Mouse (Mus musculus): ENCODE data around the gene Rassf10.
A peak's percentile ranks its signal among the peaks of the same experiment; 100 is the strongest.
"Not testable (repeated sequence)": the region's sequence is repeated elsewhere in the genome, so short reads cannot be mapped to it uniquely, and the experiment has no call there.

Gene Rassf10

GRCm38 (mm10) chr7:112953777-112954291, at the start of gene Rassf10:
TSS of gene Rassf10 (plus strand) at chr7:112953962.
- peak; percentile 87 for DNase-seq

GRCm38 (mm10) chr7:112906848-112907247, 46.9 kb upstream of the Rassf10 start:
- DNase-seq = no peak

GRCm38 (mm10) chr7:112907468-112907867, 46.3 kb upstream of the Rassf10 start:
- no peak for DNase-seq

GRCm38 (mm10) chr7:112909164-112909563, 44.6 kb upstream of the Rassf10 start:
- DNase-seq = no peak

GRCm38 (mm10) chr7:112912969-112913368, 40.8 kb upstream of the Rassf10 start:
- no peak for DNase-seq

- DNase-seq = no peak
These were observed 38.2 kb upstream of the Rassf10 start for GRCm38 (mm10) chr7:112915571-112915970.

GRCm38 (mm10) chr7:112917613-112918278, 36.0 kb upstream of the Rassf10 start:
- no peak for DNase-seq

- no peak for DNase-seq
These were observed 35.3 kb upstream of the Rassf10 start for GRCm38 (mm10) chr7:112918279-112918991.

- DNase-seq = peak; percentile 63
These were observed 33.9 kb upstream of the Rassf10 start for GRCm38 (mm10) chr7:112919845-112920244.

GRCm38 (mm10) chr7:112922801-112923200, 31.0 kb upstream of the Rassf10 start:
- no peak for DNase-seq

- DNase-seq = no peak
These were observed 30.1 kb upstream of the Rassf10 start for GRCm38 (mm10) chr7:112923712-112924111.

- DNase-seq = no peak
These were observed 23.1 kb upstream of the Rassf10 start for GRCm38 (mm10) chr7:112930669-112931068.

GRCm38 (mm10) chr7:112935876-112936275, 17.9 kb upstream of the Rassf10 start:
- not testable (repeated sequence) for DNase-seq

GRCm38 (mm10) chr7:112937089-112937488, 16.7 kb upstream of the Rassf10 start:
- DNase-seq = no peak

GRCm38 (mm10) chr7:112938959-112939358, 14.8 kb upstream of the Rassf10 start:
- DNase-seq = no peak

GRCm38 (mm10) chr7:112942567-112942966, 11.2 kb upstream of the Rassf10 start:
- peak; percentile 27 for DNase-seq

- DNase-seq = no peak
These were observed 10.7 kb upstream of the Rassf10 start for GRCm38 (mm10) chr7:112943056-112943455.

GRCm38 (mm10) chr7:112946706-112947105, 7.1 kb upstream of the Rassf10 start:
- no peak for DNase-seq

GRCm38 (mm10) chr7:112954351-112955102, 765 bp downstream of the Rassf10 start:
- DNase-seq = no peak

GRCm38 (mm10) chr7:112955103-112955827, 1.5 kb downstream of the Rassf10 start:
- peak; percentile 39 for DNase-seq

GRCm38 (mm10) chr7:112955955-112956354, 2.2 kb downstream of the Rassf10 start:
- no peak for DNase-seq

- DNase-seq = peak; percentile 30
These were observed 3.2 kb downstream of the Rassf10 start for GRCm38 (mm10) chr7:112956961-112957360.

- DNase-seq = no peak
These were observed 3.9 kb downstream of the Rassf10 start for GRCm38 (mm10) chr7:112957630-112958029.
